Mouse (Mus musculus) liver, embryonic 13.5 days (tissue): ENCODE data around the gene Psip1. TPM values are rescaled to one million over a fixed set of nuclear protein-coding genes. Genes with fewer than 3 reads are reported as not detected.
"Not testable (repeated sequence)": the region's sequence is repeated elsewhere in the genome, so short reads cannot be mapped to it uniquely, and the experiment has no call there.

Experiments used
- ATAC-seq: fragments of 200-750 bp; cut with Nextera tagmentation; 2 replicates; pipeline ENCODE4 v1.8.0; 2017; ENCODE audit warnings: low read depth, mild to moderate bottlenecking, moderate number of reproducible peaks, moderate library complexity
- DNase-seq: peaks from one replicate; pipeline ENCODE4 v3.0.0; 2022
- H3K27ac ChIP-seq: fragments of 300-500 bp; sonication (generic); 2 replicates; pipeline ENCODE4 v1.5.1; 2015; ENCODE audit warnings: moderate library complexity, mild to moderate bottlenecking, inconsistent platforms
- H3K27me3 ChIP-seq: fragments of 300-500 bp; sonication (generic); 2 replicates; pipeline ENCODE4 v1.6.1; 2015; ENCODE audit warnings: mild to moderate bottlenecking, inconsistent platforms
- H3K36me3 ChIP-seq: fragments of 300-500 bp; sonication (generic); 2 replicates; pipeline ENCODE4 v1.6.1; 2015; ENCODE audit warnings: mild to moderate bottlenecking, inconsistent platforms
- H3K4me1 ChIP-seq: fragments of 300-500 bp; sonication (generic); replicated peaks from 2 replicates; pipeline ENCODE4 v1.6.1; 2015; ENCODE audit warnings: inconsistent platforms
- H3K4me2 ChIP-seq: fragments of 300-500 bp; sonication (generic); 2 replicates; pipeline ENCODE4 v1.6.1; 2015; ENCODE audit warnings: inconsistent platforms, mild to moderate bottlenecking, moderate library complexity
- H3K4me3 ChIP-seq: fragments of 300-500 bp; sonication (generic); replicated peaks from 2 replicates; pipeline ENCODE4 v1.5.1; 2015; ENCODE audit warnings: mild to moderate bottlenecking, inconsistent platforms
- H3K9ac ChIP-seq: fragments of 300-500 bp; sonication (generic); 2 replicates; pipeline ENCODE4 v1.6.1; 2015; ENCODE audit warnings: mild to moderate bottlenecking, inconsistent platforms
- H3K9me3 ChIP-seq: fragments of 300-500 bp; sonication (generic); replicated peaks from 2 replicates; pipeline ENCODE4 v1.6.1; 2016; ENCODE audit warnings: inconsistent platforms
- WGBS: fragments of 180-500 bp; shearing (Covaris S2); methylation state at CpG from one replicate; pipeline ENCODE4 v1.1.7; 2015; ENCODE audit not compliant: insufficient replicate concordance; 5-methylcytosine and 5-hydroxymethylcytosine counted together
- polyA plus RNA-seq: library from polyadenylated mRNA; unstranded; fragments of >200 nt; fragmentation: Nextera tagmentation; extraction: Ambion mirVana; gene quantifications from 2 replicates; pipeline ENCODE4 v1.2.1, GENCODE M21; 2015

The Psip1 gene
- polyA plus RNA-seq = 59.9 and 71.4 TPM in 2 replicates

GRCm38 (mm10) chr4:83486117-83486901 is at the start of gene Psip1:
Psip1 (minus strand) TSS chr4:83486459.
- Histone ChIP-seq H3K9me3 (no peaks in the 10 kb centered on the region), H3K9ac (peak within 1 kb of the TSS; percentile 94), H3K36me3 (peaks cover 30% of the 10 kb centered on the region), H3K4me2 (peak within 1 kb of the TSS; percentile 82), H3K4me3 (peak within 1 kb of the TSS; percentile 93), H3K27me3 (no peaks in the 10 kb centered on the region), H3K27ac (peak within 1 kb of the TSS; percentile 96), H3K4me1 (peaks cover 21% of the 10 kb centered on the region)
- DNase-seq = peak; percentile 80
- peak; percentile 82 for ATAC-seq
- under 1% methylated on average over 55 of the region's 86 CpGs for WGBS

- Histone ChIP-seq H3K9me3 (no peaks in the 10 kb centered on the region), H3K36me3 (no peaks in the 10 kb centered on the region), H3K4me3 (no peak overlapping the region), H3K4me1 (peaks cover 13% of the 10 kb centered on the region), H3K4me2 (no peak overlapping the region), H3K27me3 (no peaks in the 10 kb centered on the region), H3K9ac (no peak overlapping the region), H3K27ac (no peak overlapping the region)
- WGBS = 71% methylated on average over 7 of the region's 7 CpGs
- DNase-seq = no peak
- no peak for ATAC-seq
Observed at GRCm38 (mm10) chr4:83534024-83534423, 47.8 kb upstream of the Psip1 start.

GRCm38 (mm10) chr4:83533168-83533911 is 47.1 kb upstream of the Psip1 start:
- Histone ChIP-seq H3K4me1 (peaks cover 13% of the 10 kb centered on the region), H3K9ac (no peak overlapping the region), H3K27me3 (no peaks in the 10 kb centered on the region), H3K36me3 (no peaks in the 10 kb centered on the region), H3K9me3 (no peaks in the 10 kb centered on the region), H3K4me2 (no peak overlapping the region), H3K27ac (no peak overlapping the region), H3K4me3 (no peak overlapping the region)
- no peak for DNase-seq
- no peak for ATAC-seq
- WGBS = 70% methylated on average over 9 of the region's 9 CpGs

DNA sequence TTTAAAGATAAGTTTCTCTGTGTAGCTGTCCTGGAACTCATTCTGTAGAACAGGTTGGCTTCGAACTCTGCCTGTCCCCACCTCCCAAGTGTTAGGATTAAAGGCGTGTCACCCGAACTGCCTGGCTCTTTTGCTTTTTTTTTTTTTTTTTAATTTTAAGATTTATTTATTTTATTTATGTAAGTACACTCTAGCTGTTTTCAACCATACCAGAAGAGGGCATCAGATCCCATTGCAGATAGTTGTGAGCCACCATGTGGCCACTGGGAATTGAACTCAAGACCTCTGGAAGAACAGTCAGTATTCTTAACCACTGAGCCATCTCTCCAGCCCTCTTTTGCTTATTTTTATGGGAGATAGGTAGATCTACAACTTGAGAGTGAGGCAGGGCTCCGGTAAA is 43.8 kb upstream of the Psip1 start:
- not testable (repeated sequence) for DNase-seq, H3K9ac ChIP-seq, H3K27ac ChIP-seq, H3K36me3 ChIP-seq, H3K4me2 ChIP-seq, H3K4me3 ChIP-seq, ATAC-seq, H3K9me3 ChIP-seq, H3K27me3 ChIP-seq
- WGBS = 78% methylated on average over 4 of the region's 4 CpGs
- peaks cover 23% of the 10 kb centered on the region for H3K4me1 ChIP-seq

DNA sequence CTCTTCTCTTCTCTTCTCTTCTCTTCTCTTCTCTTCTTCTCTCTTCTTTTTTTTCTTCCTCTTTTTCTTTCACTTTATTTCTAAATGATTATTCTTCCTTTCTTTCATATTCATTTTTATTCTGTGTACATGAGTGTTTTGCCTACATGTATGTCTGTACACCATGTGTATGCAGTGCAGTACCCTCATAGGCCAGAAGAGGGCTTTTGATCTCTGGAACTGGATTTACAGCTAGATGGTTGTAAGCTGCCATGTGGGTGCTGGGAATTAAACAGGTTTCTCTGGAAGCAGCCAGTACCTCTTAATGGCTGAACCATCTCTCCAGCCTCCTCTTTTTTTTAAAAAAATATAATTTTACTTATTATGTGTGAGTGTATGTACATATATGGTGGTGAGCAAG is 41.7 kb upstream of the Psip1 start:
- no peak for ATAC-seq
- DNase-seq = peak; percentile 46
- Histone ChIP-seq H3K27me3 (no peaks in the 10 kb centered on the region), H3K4me3 (no peak overlapping the region), H3K4me2 (no peak overlapping the region), H3K36me3 (no peaks in the 10 kb centered on the region), H3K9ac (no peak overlapping the region), H3K4me1 (peaks cover 34% of the 10 kb centered on the region), H3K27ac (no peak overlapping the region), H3K9me3 (no peaks in the 10 kb centered on the region)

- 27% methylated on average over 6 of the region's 6 CpGs for WGBS
- Histone ChIP-seq H3K27ac (peak overlapping the region; percentile 65; the same call in 1 of the 2 replicates), H3K36me3 (no peaks in the 10 kb centered on the region), H3K4me3 (no peak overlapping the region), H3K9me3 (no peaks in the 10 kb centered on the region), H3K4me1 (peaks cover 34% of the 10 kb centered on the region), H3K27me3 (no peaks in the 10 kb centered on the region), H3K9ac (0 out of 2 replicates have a peak overlapping the region, but pooled peaks have one; percentile 83), H3K4me2 (peak overlapping the region; percentile 99)
- ATAC-seq (no peak), DNase-seq (no peak)
Observed at GRCm38 (mm10) chr4:83526988-83527334, 40.7 kb upstream of the Psip1 start.

- Histone ChIP-seq H3K4me3 (peak overlapping the region; percentile 87), H3K27me3 (no peaks in the 10 kb centered on the region), H3K9ac (peak overlapping the region; percentile 83), H3K4me2 (peak overlapping the region; percentile 99), H3K9me3 (no peaks in the 10 kb centered on the region), H3K36me3 (no peaks in the 10 kb centered on the region), H3K4me1 (peaks cover 34% of the 10 kb centered on the region), H3K27ac (peak overlapping the region; percentile 65)
- no peak for ATAC-seq
- 20% methylated on average over 13 of the region's 13 CpGs for WGBS
- DNase-seq = no peak
Observed at GRCm38 (mm10) chr4:83526270-83526987, 40.2 kb upstream of the Psip1 start.

- Histone ChIP-seq H3K9ac (peak overlapping the region; percentile 83), H3K27ac (peak overlapping the region; percentile 89), H3K9me3 (no peaks in the 10 kb centered on the region), H3K4me1 (peaks cover 34% of the 10 kb centered on the region), H3K4me2 (peak overlapping the region; percentile 99), H3K4me3 (peak overlapping the region; percentile 87), H3K36me3 (no peaks in the 10 kb centered on the region), H3K27me3 (no peaks in the 10 kb centered on the region)
- no peak for DNase-seq
- WGBS = under 1% methylated on average over 18 of the region's 18 CpGs
- peak; percentile 66 for ATAC-seq
Observed at GRCm38 (mm10) chr4:83525690-83526055, 39.4 kb upstream of the Psip1 start.

DNA sequence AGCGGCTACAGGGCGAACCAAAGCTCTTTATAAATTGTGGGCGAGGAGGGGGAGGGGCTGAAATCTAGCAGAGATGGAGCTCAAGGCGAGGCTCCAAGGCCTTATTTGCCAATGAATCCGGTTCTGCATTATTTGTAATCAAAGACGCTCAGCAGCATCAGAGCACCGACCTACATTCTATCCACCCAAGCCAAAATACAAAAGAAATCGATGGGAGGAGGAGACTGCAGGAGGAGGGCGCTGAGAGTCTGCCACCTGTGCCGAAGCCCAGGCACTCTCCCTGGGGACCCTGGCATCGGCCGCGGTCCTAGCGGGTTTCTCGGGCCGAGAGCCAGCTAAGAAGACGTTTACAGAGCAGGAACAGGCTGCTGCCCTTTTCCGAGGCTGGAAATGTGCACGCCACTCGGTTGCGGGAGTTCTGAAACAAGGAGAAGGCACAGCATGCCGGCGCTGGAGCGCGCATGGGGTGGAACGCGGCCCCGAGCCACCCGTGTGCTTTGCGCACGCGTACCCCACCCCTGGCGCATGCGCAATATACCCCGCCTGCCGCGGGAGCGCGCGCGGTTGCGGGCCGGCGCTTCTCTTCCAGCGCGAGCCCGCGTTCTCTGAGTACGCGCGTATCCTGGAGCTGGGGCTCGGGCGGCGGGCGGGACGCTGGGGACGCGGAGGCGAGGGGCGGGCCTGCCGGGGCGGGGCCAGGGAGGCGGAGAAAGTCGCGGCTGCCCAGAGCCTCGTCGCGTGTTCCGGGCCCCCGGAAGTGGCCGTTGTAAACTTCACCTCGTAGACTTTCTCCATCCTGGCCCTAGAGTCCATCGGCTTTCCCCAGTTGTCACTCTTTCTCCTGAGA is 38.8 kb upstream of the Psip1 start, which contains the start of gene Ccdc171:
TSS of gene Ccdc171 (plus strand) at position 703 of the 847 bp plus-strand sequence.
- Histone ChIP-seq H3K27ac (peak within 1 kb of the TSS; percentile 89), H3K9me3 (no peaks in the 10 kb centered on the region), H3K4me2 (peak within 1 kb of the TSS; percentile 99), H3K4me1 (peaks cover 34% of the 10 kb centered on the region), H3K9ac (peak within 1 kb of the TSS; percentile 86), H3K36me3 (no peaks in the 10 kb centered on the region), H3K27me3 (no peaks in the 10 kb centered on the region), H3K4me3 (peak within 1 kb of the TSS; percentile 87)
- under 1% methylated on average over 71 of the region's 73 CpGs for WGBS
- peak; percentile 95 for ATAC-seq
- DNase-seq = peak; percentile 94

DNA sequence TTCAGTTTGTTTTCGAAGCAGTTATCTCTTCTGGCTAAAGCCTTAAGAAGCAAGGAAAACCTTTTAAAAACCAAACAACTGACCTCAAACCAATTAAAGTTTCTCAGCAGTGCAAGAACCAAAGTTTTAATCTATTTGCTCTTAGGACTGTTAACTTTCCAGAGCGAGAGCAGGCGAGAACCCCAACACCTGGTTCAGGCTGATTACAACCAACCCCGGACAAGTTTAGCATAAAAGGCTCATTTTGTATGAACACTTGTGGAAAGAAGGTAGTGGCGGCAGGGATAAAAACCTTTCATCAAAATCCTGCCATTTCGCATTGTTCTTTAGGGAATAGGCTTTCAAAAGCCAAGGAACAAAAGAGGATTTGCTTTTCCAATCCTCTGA is 38.2 kb upstream of the Psip1 start:
- Histone ChIP-seq H3K4me2 (peak overlapping the region; percentile 99), H3K9ac (peak overlapping the region; percentile 86), H3K4me3 (peak overlapping the region; percentile 87), H3K27ac (peak overlapping the region; percentile 87), H3K9me3 (no peaks in the 10 kb centered on the region), H3K36me3 (no peaks in the 10 kb centered on the region), H3K27me3 (no peaks in the 10 kb centered on the region), H3K4me1 (peaks cover 32% of the 10 kb centered on the region)
- WGBS = 8% methylated on average over 6 of the region's 6 CpGs
- ATAC-seq (no peak), DNase-seq (peak; percentile 43)
